Mouse (Mus musculus) effector memory CD4-positive, alpha-beta T cell, adult 7 months (primary cell): Measurements from ENCODE around the gene Gm13277. TPM values are rescaled to one million over a fixed set of nuclear protein-coding genes. Genes with fewer than 3 reads are reported as not detected.

Experiments used
- polyA plus RNA-seq: library from polyadenylated mRNA; unstranded; fragments of 100-300 nt; shearing (Covaris generic); gene quantifications from one replicate; pipeline ENCODE4 v1.2.1, GENCODE M21; 2017

Gm13277 gene
- not detected for polyA plus RNA-seq

GRCm38 (mm10) chr4:88788402-88788801 lies at the start of gene Gm13277:
Gm13277 (plus strand) TSS chr4:88788632.

DNA sequence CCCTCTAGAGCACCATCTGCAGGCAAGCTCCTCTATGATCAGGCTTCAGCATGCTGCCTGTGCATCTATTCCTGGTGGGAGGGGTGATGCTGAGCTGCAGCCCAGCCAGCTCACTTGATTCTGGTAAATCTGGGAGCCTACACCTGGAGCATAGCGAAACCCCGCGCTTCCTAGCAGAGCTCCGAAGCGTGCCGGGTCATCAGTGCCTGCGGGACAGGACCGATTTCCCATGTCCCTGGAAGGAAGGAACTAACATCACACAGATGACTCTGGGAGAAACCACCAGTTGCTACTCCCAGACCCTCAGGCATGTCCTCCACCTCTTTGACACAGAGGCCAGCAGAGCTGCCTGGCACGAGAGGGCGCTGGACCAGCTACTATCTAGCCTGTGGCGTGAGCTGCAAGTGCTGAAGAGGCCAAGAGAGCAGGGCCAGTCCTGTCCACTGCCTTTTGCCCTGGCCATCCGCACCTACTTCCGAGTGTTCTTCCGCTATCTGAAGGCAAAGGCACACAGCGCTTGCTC lies 33.6 kb upstream of the Gm13277 start, which contains the start of gene Gm13271:
Gm13271 (plus strand) TSS at position 51 of the 523 bp plus-strand sequence.

DNA sequence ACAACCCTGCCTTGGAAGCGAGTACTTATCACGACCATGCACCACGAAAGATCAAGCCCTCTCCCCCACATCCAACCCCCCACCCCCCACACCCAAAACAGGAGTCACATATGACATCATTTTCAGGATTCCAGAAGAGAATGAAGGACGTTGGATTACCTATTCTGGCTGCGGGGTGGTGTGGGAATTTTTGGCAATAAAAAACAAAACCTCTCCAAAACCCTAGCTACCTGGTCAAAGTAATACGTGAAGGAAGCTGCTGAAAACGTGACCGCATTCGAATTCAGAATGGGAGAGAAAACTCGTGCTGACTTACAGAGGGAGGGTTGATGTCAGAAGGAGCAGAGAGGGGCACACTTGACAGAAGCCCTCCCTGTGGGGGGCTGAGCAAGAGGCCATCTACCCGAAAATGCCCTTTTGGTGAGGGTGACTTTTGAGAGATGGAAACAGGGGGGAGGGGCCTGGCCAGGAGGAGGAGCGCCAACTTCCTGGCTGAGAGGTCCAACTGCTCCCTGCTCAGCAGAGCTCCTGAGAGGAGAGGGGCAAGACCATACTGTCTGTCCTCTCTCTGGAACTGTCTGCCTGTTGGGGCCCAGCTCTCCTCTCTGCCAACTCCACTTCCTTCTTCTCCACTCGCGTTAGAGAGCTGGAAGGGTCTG lies 28.7 kb upstream of the Gm13277 start, which contains the start of gene Gm13283:
Gm13283 (plus strand) TSS at position 510 of the 659 bp plus-strand sequence.

DNA sequence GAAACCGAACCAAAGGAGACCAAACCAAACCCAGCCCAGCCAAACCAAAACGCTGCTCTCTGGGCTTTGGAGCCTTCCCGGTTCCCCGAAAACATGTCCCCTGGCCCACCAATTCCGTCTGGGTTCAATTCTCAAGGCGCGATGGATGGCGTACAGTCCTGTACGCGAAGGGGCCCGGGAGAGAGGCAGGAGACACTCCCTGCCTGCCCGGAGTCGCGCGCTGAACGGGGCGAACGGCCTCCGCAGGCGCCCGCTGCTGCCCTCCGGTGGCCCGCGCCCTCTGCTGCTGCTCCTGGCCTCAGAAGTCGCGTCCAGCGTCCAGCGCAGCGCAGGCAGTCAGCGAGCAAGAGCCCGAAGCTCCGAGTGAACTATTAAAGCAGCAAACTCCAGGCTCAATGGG lies 14.9 kb upstream of the Gm13277 start, which contains the start of gene Gm13290:
Gm13290 (plus strand) TSS at position 301 of the 400 bp plus-strand sequence.

GRCm38 (mm10) chr4:88776622-88777021 lies 11.8 kb upstream of the Gm13277 start, which contains the start of gene Gm13289:
Gm13289 (plus strand) TSS chr4:88776922.

DNA sequence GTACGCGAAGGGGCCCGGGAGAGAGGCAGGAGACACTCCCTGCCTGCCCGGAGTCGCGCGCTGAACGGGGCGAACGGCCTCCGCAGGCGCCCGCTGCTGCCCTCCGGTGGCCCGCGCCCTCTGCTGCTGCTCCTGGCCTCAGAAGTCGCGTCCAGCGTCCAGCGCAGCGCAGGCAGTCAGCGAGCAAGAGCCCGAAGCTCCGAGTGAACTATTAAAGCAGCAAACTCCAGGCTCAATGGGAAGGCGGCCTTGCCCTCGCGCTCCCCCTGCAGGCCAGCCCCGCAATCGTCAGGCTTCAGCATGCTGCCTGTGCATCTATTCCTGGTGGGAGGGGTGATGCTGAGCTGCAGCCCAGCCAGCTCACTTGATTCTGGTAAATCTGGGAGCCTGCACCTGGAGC lies 8.9 kb upstream of the Gm13277 start, which contains the start of gene Gm13272:
Gm13272 (plus strand) TSS at position 301 of the 400 bp plus-strand sequence.

GRCm38 (mm10) chr4:88781831-88782230 lies 6.6 kb upstream of the Gm13277 start, which contains the start of gene Ifnz:
Ifnz (plus strand) TSS chr4:88782131.

DNA sequence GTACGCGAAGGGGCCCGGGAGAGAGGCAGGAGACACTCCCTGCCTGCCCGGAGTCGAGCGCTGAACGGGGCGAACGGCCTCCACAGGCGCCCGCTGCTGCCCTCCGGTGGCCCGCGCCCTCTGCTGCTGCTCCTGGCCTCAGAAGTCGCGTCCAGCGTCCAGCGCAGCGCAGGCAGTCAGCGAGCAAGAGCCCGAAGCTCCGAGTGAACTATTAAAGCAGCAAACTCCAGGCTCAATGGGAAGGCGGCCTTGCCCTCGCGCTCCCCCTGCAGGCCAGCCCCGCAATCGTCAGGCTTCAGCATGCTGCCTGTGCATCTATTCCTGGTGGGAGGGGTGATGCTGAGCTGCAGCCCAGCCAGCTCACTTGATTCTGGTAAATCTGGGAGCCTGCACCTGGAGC lies 3.0 kb upstream of the Gm13277 start, which contains the start of gene Gm13276:
Gm13276 (plus strand) TSS at position 301 of the 400 bp plus-strand sequence.

DNA sequence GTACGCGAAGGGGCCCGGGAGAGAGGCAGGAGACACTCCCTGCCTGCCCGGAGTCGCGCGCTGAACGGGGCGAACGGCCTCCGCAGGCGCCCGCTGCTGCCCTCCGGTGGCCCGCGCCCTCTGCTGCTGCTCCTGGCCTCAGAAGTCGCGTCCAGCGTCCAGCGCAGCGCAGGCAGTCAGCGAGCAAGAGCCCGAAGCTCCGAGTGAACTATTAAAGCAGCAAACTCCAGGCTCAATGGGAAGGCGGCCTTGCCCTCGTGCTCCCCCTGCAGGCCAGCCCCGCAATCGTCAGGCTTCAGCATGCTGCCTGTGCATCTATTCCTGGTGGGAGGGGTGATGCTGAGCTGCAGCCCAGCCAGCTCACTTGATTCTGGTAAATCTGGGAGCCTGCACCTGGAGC lies 2.8 kb downstream of the Gm13277 start, which contains the start of gene Gm13278:
Gm13278 (plus strand) TSS at position 301 of the 400 bp plus-strand sequence.

DNA sequence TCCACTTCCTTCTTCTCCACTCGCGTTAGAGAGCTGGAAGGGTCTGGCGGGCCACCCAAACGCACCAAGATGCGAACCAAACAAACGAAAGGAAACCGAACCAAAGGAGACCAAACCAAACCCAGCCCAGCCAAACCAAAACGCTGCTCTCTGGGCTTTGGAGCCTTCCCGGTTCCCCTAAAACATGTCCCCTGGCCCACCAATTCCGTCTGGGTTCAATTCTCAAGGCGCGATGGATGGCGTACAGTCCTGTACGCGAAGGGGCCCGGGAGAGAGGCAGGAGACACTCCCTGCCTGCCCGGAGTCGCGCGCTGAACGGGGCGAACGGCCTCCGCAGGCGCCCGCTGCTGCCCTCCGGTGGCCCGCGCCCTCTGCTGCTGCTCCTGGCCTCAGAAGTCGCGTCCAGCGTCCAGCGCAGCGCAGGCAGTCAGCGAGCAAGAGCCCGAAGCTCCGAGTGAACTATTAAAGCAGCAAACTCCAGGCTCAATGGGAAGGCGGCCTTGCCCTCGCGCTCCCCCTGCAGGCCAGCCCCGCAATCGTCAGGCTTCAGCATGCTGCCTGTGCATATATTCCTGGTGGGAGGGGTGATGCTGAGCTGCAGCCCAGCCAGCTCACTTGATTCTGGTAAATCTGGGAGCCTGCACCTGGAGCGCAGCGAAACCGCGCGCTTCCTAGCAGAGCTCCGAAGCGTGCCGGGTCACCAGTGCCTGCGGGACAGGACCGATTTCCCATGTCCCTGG lies 5.7 kb downstream of the Gm13277 start, which contains the start of gene Gm13275:
Gm13275 (plus strand) TSS at position 552 of the 740 bp plus-strand sequence.

GRCm38 (mm10) chr4:88797097-88797496 lies 8.7 kb downstream of the Gm13277 start, which contains the start of gene Gm13279:
Gm13279 (plus strand) TSS chr4:88797397.

GRCm38 (mm10) chr4:88799365-88799764 lies 10.9 kb downstream of the Gm13277 start, which contains the start of gene Gm13285:
Gm13285 (plus strand) TSS chr4:88799665.

DNA sequence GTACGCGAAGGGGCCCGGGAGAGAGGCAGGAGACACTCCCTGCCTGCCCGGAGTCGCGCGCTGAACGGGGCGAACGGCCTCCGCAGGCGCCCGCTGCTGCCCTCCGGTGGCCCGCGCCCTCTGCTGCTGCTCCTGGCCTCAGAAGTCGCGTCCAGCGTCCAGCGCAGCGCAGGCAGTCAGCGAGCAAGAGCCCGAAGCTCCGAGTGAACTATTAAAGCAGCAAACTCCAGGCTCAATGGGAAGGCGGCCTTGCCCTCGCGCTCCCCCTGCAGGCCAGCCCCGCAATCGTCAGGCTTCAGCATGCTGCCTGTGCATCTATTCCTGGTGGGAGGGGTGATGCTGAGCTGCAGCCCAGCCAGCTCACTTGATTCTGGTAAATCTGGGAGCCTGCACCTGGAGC lies 14.5 kb downstream of the Gm13277 start, which contains the start of gene Gm13287:
Gm13287 (plus strand) TSS at position 301 of the 400 bp plus-strand sequence.

GRCm38 (mm10) chr4:88805231-88805630 lies 16.8 kb downstream of the Gm13277 start, which contains the start of gene Gm13288:
Gm13288 (plus strand) TSS chr4:88805531.

GRCm38 (mm10) chr4:88815928-88816327 lies 27.5 kb downstream of the Gm13277 start, which contains the start of gene Ifna7:
Ifna7 (plus strand) TSS chr4:88816228.

GRCm38 (mm10) chr4:88819659-88820058 lies 31.2 kb downstream of the Gm13277 start, which contains the start of gene Ifna11:
Ifna11 (plus strand) TSS chr4:88819959.

DNA sequence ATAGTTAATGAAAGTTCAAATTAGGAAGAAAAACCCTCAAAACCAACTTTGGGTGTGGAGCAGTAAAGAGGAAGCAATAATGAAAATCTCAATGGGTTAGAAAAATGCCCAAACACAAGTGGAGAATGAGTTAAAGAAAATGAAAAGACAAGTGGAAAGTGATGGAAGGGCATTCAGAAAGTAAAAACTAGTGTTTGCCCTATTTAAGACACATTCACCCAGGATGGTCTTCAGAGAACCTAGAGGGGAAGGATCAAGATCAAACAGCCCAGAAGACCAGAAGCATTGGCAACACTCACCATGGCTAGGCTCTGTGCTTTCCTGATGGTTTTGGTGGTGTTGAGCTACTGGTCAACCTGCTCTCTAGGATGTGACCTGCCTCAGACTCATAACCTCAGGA lies 38.7 kb downstream of the Gm13277 start, which contains the start of gene Ifna6:
Ifna6 (plus strand) TSS at position 301 of the 400 bp plus-strand sequence.

GRCm38 (mm10) chr4:88835225-88835624 lies 46.8 kb downstream of the Gm13277 start, which contains the start of gene Ifna5:
Ifna5 (plus strand) TSS chr4:88835525.

